Mouse (Mus musculus) megakaryocyte-erythroid progenitor cell, adult 5-6 weeks (primary cell): Measurements from ENCODE around the gene Gm6583. TPM values are rescaled to one million over a fixed set of nuclear protein-coding genes. Genes with fewer than 3 reads are reported as not detected.

Experiments used
- ATAC-seq: replicated peaks from 2 replicates; pipeline ENCODE4 v1.8.0; 2016; ENCODE audit warnings: mild to moderate bottlenecking, inconsistent platforms; ENCODE audit not compliant: severe bottlenecking, poor library complexity, low FRiP score, low TSS enrichment
- total RNA-seq, 2 experiments: library from RNA; stranded (forward) in 1 of 2; stranded (reverse) in 1 of 2; fragments of 200-1000, 215-1000 nt in 1 of 2; fragments of >200 nt in 1 of 2; fragmentation: Nextera tagmentation in 1 of 2; gene quantifications; 2 replicates each; pipeline ENCODE4 v1.2.3; 2014 to 2017

Gene Gm6583
- total RNA-seq, 2 experiments from 2014 or later, result not detected

- ATAC-seq, result no peak
These were observed 14.5 kb upstream of the Gm6583 start for GRCm38 (mm10) chr5:112370236-112370813.

- ATAC-seq, result no peak
These were observed 13.5 kb upstream of the Gm6583 start for GRCm38 (mm10) chr5:112369326-112369725.

- no peak for ATAC-seq
These were observed 12.8 kb upstream of the Gm6583 start for GRCm38 (mm10) chr5:112368666-112369065.

GRCm38 (mm10) chr5:112367929-112368328, 12.1 kb upstream of the Gm6583 start:
- no peak for ATAC-seq

GRCm38 (mm10) chr5:112367338-112367737, 11.5 kb upstream of the Gm6583 start:
- no peak for ATAC-seq

- ATAC-seq, result no peak
These were observed 11.0 kb upstream of the Gm6583 start for GRCm38 (mm10) chr5:112366879-112367278.

- ATAC-seq, result no peak
These were observed 8.5 kb upstream of the Gm6583 start for GRCm38 (mm10) chr5:112364184-112364797.

GRCm38 (mm10) chr5:112360077-112360476, 4.2 kb upstream of the Gm6583 start:
- ATAC-seq, result no peak

- peak; percentile 81 for ATAC-seq
These were observed 3.7 kb upstream of the Gm6583 start for GRCm38 (mm10) chr5:112359520-112359919.

- ATAC-seq, result no peak
These were observed 489 bp upstream of the Gm6583 start for GRCm38 (mm10) chr5:112356322-112356721.

GRCm38 (mm10) chr5:112355493-112355892, 340 bp downstream of the Gm6583 start:
- ATAC-seq, result no peak

- no peak for ATAC-seq
These were observed 6.7 kb downstream of the Gm6583 start for GRCm38 (mm10) chr5:112349169-112349568.

GRCm38 (mm10) chr5:112346211-112346965, 9.4 kb downstream of the Gm6583 start:
- ATAC-seq, result no peak

- ATAC-seq, result no peak
These were observed 11.5 kb downstream of the Gm6583 start for GRCm38 (mm10) chr5:112344092-112344960.

- ATAC-seq, result peak; percentile 46
These were observed 12.6 kb downstream of the Gm6583 start for GRCm38 (mm10) chr5:112343205-112343595.

- ATAC-seq, result peak; percentile 71
These were observed 13.2 kb downstream of the Gm6583 start, which contains the start of the genes Srrd and Hps4 for GRCm38 (mm10) chr5:112342463-112343204. Gene Srrd, minus strand, starts transcription at chr5:112343040. Gene Hps4, plus strand, starts transcription at chr5:112343083.

- no peak for ATAC-seq
These were observed 16.6 kb downstream of the Gm6583 start for GRCm38 (mm10) chr5:112339215-112339614.

- ATAC-seq, result no peak
These were observed 18.8 kb downstream of the Gm6583 start for GRCm38 (mm10) chr5:112337004-112337403.

GRCm38 (mm10) chr5:112335473-112335872, 20.4 kb downstream of the Gm6583 start:
- peak; percentile 73 for ATAC-seq
